Mouse (Mus musculus) gastrocnemius, postnatal 14 days (tissue): Measurements from ENCODE around the gene Fat4. TPM values are rescaled to one million over a fixed set of nuclear protein-coding genes. Genes with fewer than 3 reads are reported as not detected.

ENCODE experiments used
- DNase-seq: peaks from one replicate; pipeline ENCODE4 v3.0.0; 2021; ENCODE audit warnings: mixed read lengths
- intact Hi-C: fragments of 180-260 bp; cut with DNase I; formaldehyde crosslinking; loops from one replicate; pipeline ENCODE4 v1.15.1; 2025; ENCODE audit warnings: low total_unique reads
- total RNA-seq, 2 experiments: library from RNA; stranded (reverse); gene quantifications; 2 replicates each; pipeline ENCODE4 v1.2.3; 2021

Gene Fat4
- total RNA-seq, 2 experiments from 2014 or later: 10.4 to 11.0 TPM

DNA sequence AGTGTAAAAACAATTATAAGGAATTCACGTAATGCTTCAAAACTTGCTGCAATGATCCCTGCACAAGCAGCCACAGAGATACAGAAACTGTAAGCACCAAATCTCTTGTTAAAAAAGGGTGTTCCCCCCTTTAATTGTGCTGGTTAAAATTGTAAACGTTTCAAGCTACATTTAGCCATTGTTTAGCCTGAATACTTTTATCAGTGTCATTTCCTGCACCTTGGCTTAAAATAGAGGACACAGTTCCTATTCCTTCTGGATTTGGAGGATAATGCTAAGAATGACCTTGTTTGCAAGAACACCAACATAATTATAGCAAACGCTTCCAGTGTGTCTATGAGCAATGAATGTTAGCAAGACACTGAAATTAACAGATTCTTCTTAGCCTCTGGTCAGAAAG, 65.9 kb downstream of the Fat4 start:
- intact Hi-C loops: no loop called here
- DNase-seq: no peak

DNA sequence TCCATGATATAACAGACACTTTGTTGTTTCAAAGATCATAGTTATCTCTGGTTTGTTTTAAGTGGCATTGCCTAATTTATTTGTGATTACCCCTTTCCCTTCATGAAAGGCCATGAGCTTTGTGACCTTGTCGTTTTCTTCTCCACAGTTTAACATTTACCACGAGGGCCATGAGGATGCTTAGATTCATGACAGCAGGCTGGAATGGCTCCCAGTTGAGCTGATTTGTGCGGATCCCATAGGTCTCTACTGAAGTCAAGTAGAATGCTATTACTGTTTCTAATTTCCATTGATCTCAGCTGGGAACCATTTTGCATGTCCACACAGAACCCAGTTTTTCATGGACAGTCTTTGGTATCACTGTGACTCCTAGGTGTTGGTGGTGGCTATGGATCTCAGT, 67.5 kb downstream of the Fat4 start:
- DNase-seq: no peak
- intact Hi-C loops: no loop called here

DNA sequence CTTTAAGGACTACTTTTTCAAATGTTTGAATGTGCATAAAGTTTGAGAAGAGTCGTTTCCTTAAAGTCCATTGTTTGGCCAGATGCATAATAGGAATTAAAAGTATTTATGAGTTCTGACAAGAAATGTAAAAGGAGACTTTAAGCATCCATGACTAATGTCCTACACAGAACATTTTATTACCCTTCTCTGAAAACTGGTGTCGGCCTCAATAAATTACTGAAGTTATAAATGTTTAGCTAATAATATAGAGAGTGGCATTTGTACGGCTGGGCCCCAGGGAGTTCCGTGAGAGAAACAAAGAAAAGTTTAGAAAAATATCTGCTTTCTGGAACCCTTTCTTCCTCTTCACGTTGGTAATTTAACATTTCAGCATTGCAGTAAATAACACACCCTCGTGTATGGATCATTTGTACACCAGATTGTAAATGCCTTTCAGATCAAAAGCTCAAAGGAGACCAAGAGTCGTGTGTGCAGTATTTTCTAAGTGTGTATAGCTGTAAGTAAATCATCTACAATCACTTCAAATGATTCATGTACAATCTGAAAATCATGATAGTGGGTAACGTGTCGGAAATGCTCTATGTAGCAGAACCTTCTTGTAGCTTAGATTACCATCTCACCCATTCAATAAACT, 69.4 kb downstream of the Fat4 start:
- intact Hi-C loops: no loop called here
- no peak for DNase-seq

DNA sequence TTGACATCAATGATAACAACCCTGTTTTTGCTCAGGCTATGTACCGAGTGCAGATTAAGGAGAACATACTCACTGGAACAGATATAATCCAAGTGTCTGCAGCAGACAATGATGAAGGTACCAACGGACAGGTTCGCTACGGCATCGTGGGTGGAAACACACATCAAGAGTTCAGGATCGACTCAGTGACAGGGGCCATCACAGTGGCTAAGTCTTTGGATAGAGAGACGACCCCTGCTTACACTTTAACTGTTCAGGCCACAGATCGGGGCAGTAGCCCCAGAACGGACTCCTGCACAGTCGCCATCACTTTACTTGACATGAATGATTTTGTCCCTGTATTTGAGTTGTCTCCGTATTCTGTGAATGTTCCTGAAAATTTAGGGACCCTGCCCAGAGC, 70.4 kb downstream of the Fat4 start:
- DNase-seq: no peak
- intact Hi-C loops: no loop called here

DNA sequence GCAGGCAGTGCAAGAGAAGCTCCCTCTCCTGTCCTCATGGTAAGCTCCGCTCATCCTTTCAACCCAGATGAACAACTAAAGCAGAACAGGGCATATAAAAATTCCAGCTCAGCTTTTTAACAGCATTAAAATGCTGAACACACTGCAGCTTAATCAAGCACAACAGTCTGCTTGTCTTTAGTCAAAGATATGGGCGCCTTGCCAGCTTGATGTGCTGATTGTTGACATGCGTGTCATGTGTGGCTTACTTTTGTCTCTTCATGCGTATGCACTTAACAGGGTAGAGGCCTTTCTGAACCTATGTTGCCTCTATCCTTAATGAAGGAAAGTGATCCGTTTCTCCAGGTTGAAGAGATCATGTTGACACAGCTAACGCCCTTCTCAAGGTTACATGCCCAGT, 75.6 kb downstream of the Fat4 start:
- intact Hi-C loops: no loop called here
- DNase-seq: no peak

DNA sequence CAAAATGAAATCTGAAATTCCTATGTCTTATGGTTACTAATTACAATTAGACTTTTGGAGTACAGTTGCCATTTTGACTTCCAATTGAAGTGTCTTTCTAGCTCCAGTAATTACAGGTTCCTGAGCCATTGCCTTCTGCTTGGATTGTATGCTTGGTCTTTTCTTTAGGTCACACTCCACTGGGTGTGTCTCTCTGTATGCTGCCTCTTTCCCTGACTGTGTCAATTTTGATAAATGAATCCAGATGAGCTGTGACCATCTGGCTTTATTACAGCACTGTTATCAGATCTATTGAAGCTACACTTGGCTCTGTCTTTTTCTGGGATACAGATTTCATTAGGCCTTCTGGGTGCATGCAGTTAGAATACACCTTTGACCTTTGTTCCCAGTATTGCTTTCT, 80.7 kb downstream of the Fat4 start:
- DNase-seq: no peak
- intact Hi-C loops: no loop called here

DNA sequence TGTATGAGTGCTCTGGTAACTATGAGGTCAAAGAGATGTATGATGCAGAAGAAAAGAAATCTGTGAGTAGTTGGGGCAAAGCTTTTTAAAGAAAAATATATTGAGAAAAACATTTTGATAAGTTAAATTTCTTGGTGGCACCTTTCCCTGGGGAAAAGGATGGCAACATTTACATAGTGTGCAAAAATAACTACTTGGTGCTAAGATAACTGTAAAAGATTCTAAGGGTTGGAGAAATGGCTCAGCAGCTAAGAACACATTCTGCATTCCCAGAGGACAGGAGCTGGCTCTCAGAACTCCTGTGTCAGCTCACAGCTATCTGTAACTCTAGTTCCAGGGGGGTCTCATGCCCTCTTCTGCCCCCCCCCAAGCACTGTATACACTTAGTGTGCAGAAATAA, 99.6 kb downstream of the Fat4 start:
- DNase-seq: no peak
- intact Hi-C loops: no loop called here

DNA sequence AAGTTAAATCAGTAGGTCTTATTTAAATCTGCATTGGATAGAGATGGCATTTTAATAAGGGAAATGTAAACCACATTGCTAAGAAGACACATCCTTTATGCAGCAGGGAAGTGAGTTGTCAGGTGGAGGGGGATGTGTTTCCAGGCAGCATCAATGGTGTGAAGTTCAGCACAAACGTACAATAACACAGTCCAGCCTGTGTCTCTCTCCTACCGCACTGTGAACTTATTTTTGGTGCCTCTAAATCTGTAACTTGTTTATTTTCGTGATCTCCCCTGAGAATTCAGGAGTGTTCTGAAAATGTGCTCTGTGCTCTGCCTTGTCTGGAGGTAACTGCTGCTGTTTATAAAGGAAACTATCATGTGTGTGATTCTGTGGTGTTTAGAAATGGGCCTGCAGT, 102.4 kb downstream of the Fat4 start:
- intact Hi-C loops: no loop called here
- no peak for DNase-seq

DNA sequence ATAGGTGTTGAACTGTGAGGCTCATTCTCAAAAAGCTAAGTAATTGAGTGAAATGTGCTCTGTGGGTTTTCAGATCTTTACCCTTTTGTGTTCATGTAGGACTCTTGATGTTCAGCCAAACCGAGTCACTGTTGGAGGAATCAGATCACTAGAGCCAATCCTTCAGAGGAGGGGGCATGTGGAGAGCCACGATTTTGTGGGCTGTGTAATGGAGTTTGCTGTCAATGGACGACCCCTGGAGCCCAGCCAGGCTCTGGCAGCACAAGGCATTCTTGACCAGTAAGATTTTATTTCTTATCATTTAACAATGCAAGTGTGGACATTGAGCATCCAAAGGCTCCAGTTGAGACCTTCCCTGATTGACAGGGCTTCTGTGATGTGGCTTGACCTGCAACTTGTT, 113.3 kb downstream of the Fat4 start:
- DNase-seq: no peak
- intact Hi-C loops: no loop called here

DNA sequence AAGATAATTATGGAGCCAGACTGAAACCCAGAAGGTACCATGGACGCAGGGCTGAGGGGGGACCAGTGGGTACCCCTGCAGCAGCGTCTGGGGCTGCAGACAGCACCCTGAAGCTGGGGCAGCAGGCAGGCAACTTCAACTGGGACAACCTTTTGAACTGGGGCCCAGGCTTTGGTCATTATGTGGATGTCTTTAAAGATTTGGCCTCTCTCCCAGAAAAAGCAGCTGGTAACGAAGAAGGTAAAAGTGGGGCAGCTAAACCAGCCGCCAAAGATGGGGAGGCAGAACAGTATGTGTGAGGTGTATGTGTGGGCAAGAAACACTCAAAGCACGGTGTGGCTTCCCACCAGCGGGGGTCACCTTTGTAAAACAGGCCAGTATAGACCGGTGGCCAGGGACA, 123.8 kb downstream of the Fat4 start:
- DNase-seq: no peak
- intact Hi-C loops: no loop called here

DNA sequence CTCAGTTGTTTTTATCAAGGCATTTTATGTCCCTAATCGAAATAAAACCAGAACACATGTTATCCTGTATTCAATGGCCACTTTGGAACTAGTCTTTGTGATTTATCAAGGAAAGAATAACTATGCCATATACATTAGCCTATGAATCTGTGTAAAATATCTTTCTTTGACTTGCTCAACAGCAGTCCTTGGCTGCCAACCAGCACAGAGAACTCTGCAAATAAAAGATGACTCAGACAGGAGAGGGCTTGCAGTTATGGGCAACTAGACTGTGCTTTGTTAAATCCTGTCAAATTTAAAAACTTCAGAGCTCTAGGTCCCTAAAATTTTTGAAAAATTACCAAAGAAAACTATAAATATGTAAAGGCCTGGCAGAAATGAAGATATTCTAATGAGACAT, 130.9 kb downstream of the Fat4 start:
- no peak for DNase-seq
- intact Hi-C loops: no loop called here

DNA sequence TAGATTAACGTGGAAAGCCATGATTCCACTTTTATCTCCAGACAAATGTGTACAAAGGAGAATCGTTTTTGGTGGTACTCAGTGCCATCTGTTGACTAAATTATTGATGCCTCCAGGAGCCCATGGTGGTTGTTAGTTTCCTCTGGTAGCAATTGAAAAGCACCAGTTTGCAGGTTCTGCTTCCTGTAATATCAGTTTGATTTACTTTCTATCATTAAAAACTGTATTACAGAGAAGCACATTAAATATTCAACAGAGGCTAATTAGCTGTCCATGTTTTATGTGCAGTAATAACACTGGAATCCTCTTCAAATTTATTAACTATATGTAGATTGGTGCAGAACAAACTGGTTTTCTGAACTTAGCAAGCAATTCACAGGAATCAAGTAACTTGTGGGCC, 149.4 kb downstream of the Fat4 start:
- intact Hi-C loops: no loop called here
- no peak for DNase-seq

DNA sequence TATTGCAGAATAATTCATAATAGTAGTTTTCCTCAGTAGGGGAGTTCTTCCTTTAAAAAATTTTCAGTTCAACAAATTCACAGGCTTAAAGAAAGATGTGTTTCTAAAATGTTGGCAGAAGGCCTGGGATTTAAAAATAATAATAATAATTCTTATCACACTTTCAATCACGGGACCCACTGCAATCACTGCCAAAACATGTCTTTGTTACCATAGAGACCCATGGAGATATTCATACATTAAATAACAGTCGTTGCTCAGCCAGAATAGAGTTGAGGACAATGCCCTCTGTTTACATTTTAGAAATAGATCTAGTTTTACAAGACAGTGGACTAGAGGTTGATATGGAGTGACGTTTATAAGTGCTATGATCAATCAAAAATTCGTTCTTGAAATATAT, 159.7 kb downstream of the Fat4 start:
- intact Hi-C loops: no loop called here
- no peak for DNase-seq

DNA sequence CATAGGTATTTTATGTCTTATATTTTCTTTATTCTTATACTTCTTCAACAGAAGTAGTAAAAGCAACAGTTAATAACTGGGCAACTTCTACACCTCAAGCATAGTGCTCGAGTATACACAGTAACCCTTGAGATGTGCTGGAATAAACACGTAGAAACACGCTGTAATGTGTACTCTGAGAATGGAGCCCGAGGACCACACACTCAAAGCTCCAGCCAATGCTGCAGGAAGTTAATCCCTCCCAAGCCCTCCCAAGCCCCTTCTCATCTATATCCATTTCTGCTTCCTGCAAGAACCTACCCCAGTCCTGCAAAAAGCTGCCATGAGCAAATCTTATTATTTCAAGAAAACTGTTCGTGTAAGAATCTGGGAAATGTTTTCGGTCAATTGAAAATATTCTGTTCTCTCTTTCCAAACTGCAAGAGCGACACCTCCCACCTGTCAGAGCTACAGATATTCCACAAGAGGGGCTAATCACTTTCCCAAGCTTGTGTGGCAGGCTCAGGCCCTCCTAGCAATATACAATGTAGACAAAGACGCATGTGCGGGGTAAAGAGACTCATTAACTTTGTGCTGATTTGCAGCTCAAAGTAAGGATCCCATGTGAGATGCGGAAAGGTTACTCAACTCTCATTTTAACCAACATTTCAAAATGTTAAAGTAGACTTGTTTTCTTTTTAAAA, 161.0 kb downstream of the Fat4 start:
- intact Hi-C loops: no loop called here

DNA sequence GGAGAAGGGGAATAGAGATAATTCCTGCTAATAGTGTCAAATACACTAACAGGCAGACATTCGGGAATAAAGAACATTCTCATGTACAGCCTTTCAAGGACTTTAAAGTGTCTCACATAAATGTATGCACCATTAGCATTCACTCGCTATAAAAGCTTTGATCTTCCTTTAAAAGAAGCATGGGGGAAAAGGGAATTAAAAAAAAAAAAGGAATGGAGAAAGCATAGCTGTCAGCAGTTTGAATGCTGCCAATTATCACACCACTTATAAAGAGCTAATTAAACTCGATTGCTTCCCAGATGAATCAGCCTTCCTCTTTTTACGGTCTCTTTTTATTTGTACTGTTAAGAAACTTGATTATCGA, 161.5 kb downstream of the Fat4 start:
- intact Hi-C loops: no loop called here
- no peak for DNase-seq

More for the DNA sequence above, 161.0 kb downstream of the Fat4 start:
- DNase-seq: no peak

DNA sequence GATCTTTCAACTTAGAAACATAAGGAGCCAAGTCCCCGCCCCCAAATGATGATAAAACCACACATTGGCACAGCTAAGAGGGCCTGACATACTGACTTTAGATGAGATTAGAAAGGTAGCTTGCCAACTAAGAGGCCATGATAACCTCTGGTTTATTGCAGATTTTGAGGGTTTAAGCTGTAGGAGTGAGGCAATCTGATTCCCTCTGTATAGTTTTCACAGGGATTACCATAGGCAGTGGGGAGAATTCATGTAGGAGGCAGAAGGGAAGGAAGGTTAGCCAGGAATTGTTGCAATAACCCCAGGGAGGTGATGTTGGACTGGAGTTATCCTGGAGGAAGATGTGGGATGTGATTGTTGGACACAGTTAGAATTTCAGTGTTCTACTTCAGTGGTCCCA, 163.4 kb downstream of the Fat4 start:
- DNase-seq: no peak
- intact Hi-C loops: no loop called here

DNA sequence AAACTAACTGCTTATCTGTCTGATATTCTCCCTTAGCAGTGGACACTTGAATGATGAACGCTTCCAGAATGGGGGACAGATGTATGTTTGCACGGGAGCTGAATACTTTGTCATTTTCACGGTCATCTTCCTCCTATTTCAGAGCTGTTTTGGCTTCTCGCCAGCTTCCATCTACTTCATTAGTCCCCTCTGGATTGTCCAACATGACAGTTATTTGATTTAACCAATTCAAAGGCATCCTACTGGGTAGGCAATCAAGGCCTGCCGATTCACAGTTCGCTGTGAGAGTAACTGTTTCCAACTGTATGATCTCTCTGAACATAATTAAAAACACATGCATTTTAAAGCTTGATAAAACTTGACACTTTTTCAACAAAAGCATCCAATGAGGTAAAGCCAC, 166.3 kb downstream of the Fat4 start:
- intact Hi-C loops: no loop called here
- DNase-seq: no peak
